ENCODE assay signal across 15 mouse cellular contexts in genomic region chr17:48450666-48451352, GRCm38 (mm10). TPM values are rescaled to one million over a fixed set of nuclear protein-coding genes. Genes with fewer than 3 reads are reported as not detected.
DNase-seq lines count a peak whose midpoint lies in the region; ATAC-seq and TF ChIP-seq lines count a peak whose summit lies in the region.
"Had no signal": no experiment of that assay in that cellular context is flagged by ENCODE, and none has a peak within 500 bp of the region (broad histone marks: within the 10 kb centered on the region; RNA-seq: fewer than 3 reads in every experiment).

No protein-coding gene starts in this region.

- TF ChIP-seq RAD21 in CH12.LX (IDR thresholded peaks at IDR 0.05; ENCODE audit: low read depth, low read length): no peak

- H3K4me3 ChIP-seq in heart, embryonic 13.5 days: 0 out of 2 replicates have a peak overlapping the region, but pooled peaks have one; percentile 15
- no peak overlapping the region for H3K4me3 ChIP-seq in heart, adult 2 months
- H3K4me3 ChIP-seq in CH12.LX (replicated peaks in 1 of 3; ENCODE audit: low read depth in 2 of 3, low read length in 2 of 3, poor library complexity in 1 of 3): no peak overlapping the region
- peak overlapping the region; percentile 64 for H3K4me3 ChIP-seq in liver, embryonic 16.5 days (ENCODE audit: low read depth, low read length)
- H3K4me3 ChIP-seq: neural tube, embryonic 13.5 days had no signal

- H3K9me3 ChIP-seq in heart, embryonic 13.5 days: no peaks in the 10 kb centered on the region
- no peaks in the 10 kb centered on the region for H3K9me3 ChIP-seq in CH12.LX (replicated peaks; ENCODE audit: low read length)
- H3K9me3 ChIP-seq in liver, embryonic 16.5 days (replicated peaks; ENCODE audit: control insufficient read depth, low read length): no peaks in the 10 kb centered on the region
- H3K9me3 ChIP-seq: neural tube, embryonic 13.5 days had no signal

- no peak for DNase-seq in heart, adult 2 months
- no peak for DNase-seq in CH12.LX (ENCODE audit: extremely low read depth)
- DNase-seq in urinary bladder, adult 18-20 months (ENCODE audit: low spot score in 2 of 2): no peak
- no peak for DNase-seq in right cerebral cortex, postnatal 25 days
- DNase-seq: heart, adult 18-20 months; kidney, adult 11 months; lung, postnatal 10 days; thymus, postnatal 36 days had no signal

- H3K27me3 ChIP-seq in heart, embryonic 13.5 days (replicated peaks): no peaks in the 10 kb centered on the region
- H3K27me3 ChIP-seq in heart, adult 2 months (ENCODE audit: control insufficient read depth, insufficient read depth, low read length): no peaks in the 10 kb centered on the region
- peaks cover under 1% of the 10 kb centered on the region for H3K27me3 ChIP-seq in CH12.LX (replicated peaks)
- no peaks in the 10 kb centered on the region for H3K27me3 ChIP-seq in liver, embryonic 16.5 days (ENCODE audit: control insufficient read depth, insufficient read depth, low read depth, low read length)
- H3K27me3 ChIP-seq: neural tube, embryonic 13.5 days had no signal

- intact Hi-C loops in heart, adult 2 months (cut with DNase I): loop anchor here (5.0 kb wide), 1 partner anchor 34 kb away; no protein-coding TSS in a partner anchor

- H3K79me2 ChIP-seq in heart, adult 2 months (replicated peaks; ENCODE audit: control insufficient read depth, insufficient read depth, low read length): no peaks in the 10 kb centered on the region
- H3K79me2 ChIP-seq in CH12.LX (replicated peaks; ENCODE audit: control insufficient read depth, extremely low read depth, insufficient read depth, poor library complexity, severe bottlenecking): no peaks in the 10 kb centered on the region

- peak overlapping the region; percentile 35; the same call in 1 of the 2 replicates for H3K4me2 ChIP-seq in heart, embryonic 13.5 days
- no peak overlapping the region for H3K4me2 ChIP-seq in CH12.LX (ENCODE audit: insufficient read depth, low read depth, poor library complexity, severe bottlenecking)
- peak overlapping the region; percentile 78 for H3K4me2 ChIP-seq in liver, embryonic 16.5 days (ENCODE audit: low read depth, low read length)
- H3K4me2 ChIP-seq: neural tube, embryonic 13.5 days had no signal

- dilution Hi-C loops in CH12.LX (cut with MboI; ENCODE audit: extremely low pct_ligation_motif_present, extremely low pct_unique_long_range_greater_than_20kb, low sequenced_read_pairs): no loop called here

- 79% methylated on average over 13 of the region's 13 CpGs for WGBS in heart, embryonic 13.5 days
- 84% methylated on average over 13 of the region's 13 CpGs for WGBS in heart, adult 2 months
- 28% methylated on average over 13 of the region's 13 CpGs for WGBS in liver, embryonic 16.5 days (ENCODE audit: insufficient replicate concordance)

- H3K9ac ChIP-seq in heart, embryonic 13.5 days: no peak overlapping the region
- H3K9ac ChIP-seq in heart, adult 2 months (ENCODE audit: low read depth, low read length): no peak overlapping the region
- no peak overlapping the region for H3K9ac ChIP-seq in CH12.LX (ENCODE audit: insufficient read depth, low read depth)
- peak overlapping the region; percentile 77 for H3K9ac ChIP-seq in liver, embryonic 16.5 days (ENCODE audit: low read depth, low read length)
- H3K9ac ChIP-seq: neural tube, embryonic 13.5 days had no signal

- no peak for TF ChIP-seq EP300 in heart, adult 2 months (IDR thresholded peaks at IDR 0.05; ENCODE audit: insufficient read depth, low read depth, low read length)
- TF ChIP-seq EP300 in CH12.LX (IDR thresholded peaks at IDR 0.05; ENCODE audit: low read length): no peak

- in situ Hi-C loops in CH12.LX (cut with MboI; ENCODE audit: low pct_ligation_motif_present, low pct_unique_long_range_greater_than_20kb, low sequenced_read_pairs): loop anchor here (10.0 to 25.0 kb wide), 2 partner anchors 154 to 961 kb away; no protein-coding TSS in a partner anchor

- no peak overlapping the region for H3K27ac ChIP-seq in heart, embryonic 13.5 days (replicated peaks)
- no peak overlapping the region for H3K27ac ChIP-seq in heart, adult 2 months
- no peak overlapping the region for H3K27ac ChIP-seq in CH12.LX (ENCODE audit: insufficient read depth, low read depth)
- H3K27ac ChIP-seq in liver, embryonic 16.5 days (ENCODE audit: low read length): peak overlapping the region; percentile 98
- H3K27ac ChIP-seq: neural tube, embryonic 13.5 days had no signal

- peak; percentile 55; the same call in 1 of the 2 replicates for ATAC-seq in heart, embryonic 13.5 days (ENCODE audit: extremely low read depth, insufficient number of reproducible peaks, low FRiP score, low TSS enrichment)
- peak; percentile 68 for ATAC-seq in common myeloid progenitor, adult 5-6 weeks (replicated peaks; ENCODE audit: low read depth, poor library complexity, severe bottlenecking)
- peak; percentile 90 for ATAC-seq in liver, embryonic 16.5 days (ENCODE audit: low read depth)
- ATAC-seq in granulocyte monocyte progenitor cell, adult 5-6 weeks (replicated peaks; ENCODE audit: poor library complexity, severe bottlenecking): no peak

- no peak for TF ChIP-seq POLR2A in heart, adult 2 months (IDR thresholded peaks at IDR 0.05; ENCODE audit: insufficient read depth, low read depth, low read length)
- TF ChIP-seq POLR2A in CH12.LX (IDR thresholded peaks at IDR 0.05; ENCODE audit: low read depth, low read length): no peak

- H3K36me3 ChIP-seq in heart, embryonic 13.5 days: no peaks in the 10 kb centered on the region
- H3K36me3 ChIP-seq in heart, adult 2 months (ENCODE audit: control insufficient read depth, insufficient read depth, low read length): no peaks in the 10 kb centered on the region
- no peaks in the 10 kb centered on the region for H3K36me3 ChIP-seq in CH12.LX (replicated peaks in 1 of 2; ENCODE audit: control insufficient read depth in 1 of 2, insufficient read depth in 1 of 2, low read length in 1 of 2)
- peaks cover 10% of the 10 kb centered on the region; the same call in 1 of the 2 replicates for H3K36me3 ChIP-seq in liver, embryonic 16.5 days (ENCODE audit: control insufficient read depth, insufficient read depth)
- H3K36me3 ChIP-seq: neural tube, embryonic 13.5 days had no signal

- peaks cover 14% of the 10 kb centered on the region for H3K4me1 ChIP-seq in heart, embryonic 13.5 days
- H3K4me1 ChIP-seq in heart, adult 2 months (ENCODE audit: control insufficient read depth, insufficient read depth, low read length): no peaks in the 10 kb centered on the region
- peaks cover 3% of the 10 kb centered on the region in 2 experiments; a peak in 2 of 4 replicates for H3K4me1 ChIP-seq in CH12.LX (ENCODE audit: control insufficient read depth in 1 of 2, insufficient read depth in 2 of 2)
- H3K4me1 ChIP-seq in liver, embryonic 16.5 days (ENCODE audit: control insufficient read depth, low read depth, low read length): peaks cover 64% of the 10 kb centered on the region

- TF ChIP-seq CTCF in heart, adult 2 months (IDR thresholded peaks at IDR 0.05): no peak
- no peak for TF ChIP-seq CTCF in CH12.LX (conservative IDR thresholded peaks at IDR 0.05 in 1 of 2, IDR thresholded peaks at IDR 0.05 in 1 of 2; ENCODE audit: low read depth in 2 of 2, low read length in 2 of 2)

RNA-seq across cellular contexts. Expression of gene Tspo2, which starts 0.5 kb away (rescaled TPM):
- 8.8 and 9.0 TPM in 2 replicates for polyA plus RNA-seq in heart, embryonic 13.5 days (2015; fragmentation: Nextera tagmentation; extraction: Ambion mirVana)
- 1 to 10 TPM in 1 of 2 experiments, not detected in 1; 1.9 TPM for total RNA-seq in heart, adult 2 months (2021)
- 0.82 and 5.4 TPM in 2 replicates for polyA plus RNA-seq in heart, adult 2 months (2012; rRNA removed)
- total RNA-seq in CH12.LX (2012; rRNA removed) (not detected in 2 replicates), CH12.LX (2014; rRNA removed) (not detected in 2 replicates)
- not detected in 2 replicates for polyA plus RNA-seq in CH12.LX (2012; ENCODE audit: insufficient read length, low read depth)
- 28.4 and 29.1 TPM in 2 replicates for total RNA-seq in common myeloid progenitor, adult 5-6 weeks (2017)
- 193 and 203 TPM in 2 replicates for polyA plus RNA-seq in liver, embryonic 16.5 days (2015; fragmentation: Nextera tagmentation; extraction: Ambion mirVana)
- 0.26 and 2.5 TPM in 2 replicates for total RNA-seq in granulocyte monocyte progenitor cell, adult 5-6 weeks (2014; fragmentation: Nextera tagmentation)
- total RNA-seq in granulocyte monocyte progenitor cell, adult 5-6 weeks (2017): 0.17 and 0.62 TPM in 2 replicates
- total RNA-seq: left cerebral cortex, postnatal 25 days had no signal

RNA-seq across cellular contexts. Expression of gene Unc5cl, which starts 3.9 kb away (rescaled TPM):
- 0.23 and 0.24 TPM in 2 replicates for polyA plus RNA-seq in heart, embryonic 13.5 days (2015; fragmentation: Nextera tagmentation; extraction: Ambion mirVana)
- under 1 TPM; 0.23 to 0.27 TPM for total RNA-seq in heart, adult 2 months (2021)
- polyA plus RNA-seq in heart, adult 2 months (2012; rRNA removed): 0.21 TPM in 1 of 2 replicates, not detected in the other
- 0.21 and 0.34 TPM in 2 replicates for total RNA-seq in CH12.LX (2012; rRNA removed)
- not detected in 2 replicates for total RNA-seq in CH12.LX (2014; rRNA removed)
- polyA plus RNA-seq in CH12.LX (2012; ENCODE audit: insufficient read length, low read depth): 0.09 TPM in 1 of 2 replicates, not detected in the other
- total RNA-seq in common myeloid progenitor, adult 5-6 weeks (2017): 2.1 and 2.2 TPM in 2 replicates
- polyA plus RNA-seq in liver, embryonic 16.5 days (2015; fragmentation: Nextera tagmentation; extraction: Ambion mirVana): 4.2 and 4.3 TPM in 2 replicates
- total RNA-seq in granulocyte monocyte progenitor cell, adult 5-6 weeks (2014; fragmentation: Nextera tagmentation): 1.9 TPM in 1 of 2 replicates, not detected in the other
- 0.21 and 0.43 TPM in 2 replicates for total RNA-seq in granulocyte monocyte progenitor cell, adult 5-6 weeks (2017)

RNA-seq across cellular contexts. Expression of gene Apobec2, which starts 18.1 kb away (rescaled TPM):
- polyA plus RNA-seq in heart, embryonic 13.5 days (2015; fragmentation: Nextera tagmentation; extraction: Ambion mirVana): 182 and 204 TPM in 2 replicates
- total RNA-seq in heart, adult 2 months (2021): 100 to 1,000 TPM; 222 to 256 TPM
- 150 and 194 TPM in 2 replicates for polyA plus RNA-seq in heart, adult 2 months (2012; rRNA removed)
- total RNA-seq in CH12.LX (2012; rRNA removed): 0.13 TPM in 1 of 2 replicates, not detected in the other
- 0.21 TPM in 1 of 2 replicates, not detected in the other for total RNA-seq in CH12.LX (2014; rRNA removed)
- polyA plus RNA-seq in CH12.LX (2012; ENCODE audit: insufficient read length, low read depth): 0.23 and 0.70 TPM in 2 replicates
- 0.05 and 1.4 TPM in 2 replicates for total RNA-seq in common myeloid progenitor, adult 5-6 weeks (2017)
- polyA plus RNA-seq in liver, embryonic 16.5 days (2015; fragmentation: Nextera tagmentation; extraction: Ambion mirVana): 2.5 and 4.3 TPM in 2 replicates
- not detected in 2 replicates for total RNA-seq in granulocyte monocyte progenitor cell, adult 5-6 weeks (2014; fragmentation: Nextera tagmentation)
- not detected in 2 replicates for total RNA-seq in granulocyte monocyte progenitor cell, adult 5-6 weeks (2017)
- total RNA-seq: hematopoietic stem cell, adult 5-6 weeks; left cerebral cortex, postnatal 25 days had no signal

RNA-seq across cellular contexts. Expression of gene Oard1, which starts 41.0 kb away (rescaled TPM):
- polyA plus RNA-seq in heart, embryonic 13.5 days (2015; fragmentation: Nextera tagmentation; extraction: Ambion mirVana): 44.3 and 44.6 TPM in 2 replicates
- total RNA-seq in heart, adult 2 months (2021): 10 to 100 TPM; 15.5 to 21.6 TPM
- 8.6 and 20.5 TPM in 2 replicates for polyA plus RNA-seq in heart, adult 2 months (2012; rRNA removed)
- total RNA-seq in CH12.LX (2012; rRNA removed) (30.0 and 30.6 TPM in 2 replicates), CH12.LX (2014; rRNA removed) (59.4 and 61.6 TPM in 2 replicates)
- 32.6 TPM in 2 replicates for polyA plus RNA-seq in CH12.LX (2012; ENCODE audit: insufficient read length, low read depth)
- total RNA-seq in common myeloid progenitor, adult 5-6 weeks (2017): 58.8 and 59.1 TPM in 2 replicates
- 41.5 and 42.2 TPM in 2 replicates for polyA plus RNA-seq in liver, embryonic 16.5 days (2015; fragmentation: Nextera tagmentation; extraction: Ambion mirVana)
- total RNA-seq in granulocyte monocyte progenitor cell, adult 5-6 weeks (2014; fragmentation: Nextera tagmentation): 52.6 and 59.4 TPM in 2 replicates
- 52.9 and 58.7 TPM in 2 replicates for total RNA-seq in granulocyte monocyte progenitor cell, adult 5-6 weeks (2017)

RNA-seq across cellular contexts. Expression of gene Nfya, which starts 41.1 kb away (rescaled TPM):
- 9.9 and 10.5 TPM in 2 replicates for polyA plus RNA-seq in heart, embryonic 13.5 days (2015; fragmentation: Nextera tagmentation; extraction: Ambion mirVana)
- total RNA-seq in heart, adult 2 months (2021): 10 to 100 TPM; 14.7 to 21.2 TPM
- 33.1 and 41.9 TPM in 2 replicates for polyA plus RNA-seq in heart, adult 2 months (2012; rRNA removed)
- total RNA-seq in CH12.LX (2012; rRNA removed): 25.2 and 29.3 TPM in 2 replicates
- 18.6 and 26.9 TPM in 2 replicates for total RNA-seq in CH12.LX (2014; rRNA removed)
- polyA plus RNA-seq in CH12.LX (2012; ENCODE audit: insufficient read length, low read depth): 44.2 and 50.4 TPM in 2 replicates
- 77.6 and 92.6 TPM in 2 replicates for total RNA-seq in common myeloid progenitor, adult 5-6 weeks (2017)
- polyA plus RNA-seq in liver, embryonic 16.5 days (2015; fragmentation: Nextera tagmentation; extraction: Ambion mirVana): 6.6 and 7.0 TPM in 2 replicates
- 96.6 and 101 TPM in 2 replicates for total RNA-seq in granulocyte monocyte progenitor cell, adult 5-6 weeks (2014; fragmentation: Nextera tagmentation)
- 50.9 and 56.0 TPM in 2 replicates for total RNA-seq in granulocyte monocyte progenitor cell, adult 5-6 weeks (2017)

Comparison
In these comparisons a context has a peak if more than half of its experiments do, and no peak if none do; other contexts are left out.
1. H3K4me3 ChIP-seq: peak in heart, embryonic 13.5 days (single experiment) and liver, embryonic 16.5 days (single experiment); none in heart, adult 2 months (single experiment) and CH12.LX (0 of 3).
2. RNA of gene Apobec2, which starts 18.1 kb away (total RNA-seq): 222 to 256 TPM in heart, adult 2 months; 0.13 to 0.21 TPM in CH12.LX, 0.05 to 1.4 TPM in common myeloid progenitor, adult 5-6 weeks and not detected in granulocyte monocyte progenitor cell, adult 5-6 weeks; every median in the first group is over 10 times any median in the second.